Mouse (Mus musculus) MEL (cell line): Measurements from ENCODE around the gene Ergic2. TPM values are rescaled to one million over a fixed set of nuclear protein-coding genes. Genes with fewer than 3 reads are reported as not detected.

Source experiments
- DNase-seq: peaks from one replicate; pipeline ENCODE4 v3.0.0; 2011; ENCODE audit warnings: low read depth, low spot score
- H3K27ac ChIP-seq: 2 replicates; pipeline ENCODE4 v1.5.1; 2012; ENCODE audit warnings: low read depth, mild to moderate bottlenecking, control low read depth, low read length, moderate library complexity; ENCODE audit not compliant: control insufficient read depth
- H3K27me3 ChIP-seq, 2 experiments: fragments of 150-350 bp in 1 of 2; sonication (generic) in 1 of 2; 2 replicates each; pipeline ENCODE4 v1.6.1; 2012; ENCODE audit warnings: low read length in 2 of 2, mild to moderate bottlenecking in 2 of 2, improper control_type of control experiment in 1 of 2, moderate library complexity in 1 of 2; ENCODE audit not compliant: insufficient read depth in 2 of 2, control insufficient read depth in 1 of 2
- H3K36me3 ChIP-seq, 2 experiments: 2 replicates each; pipeline ENCODE4 v1.6.1; 2012 to 2014; ENCODE audit warnings: low read length in 2 of 2, improper control_type of control experiment in 1 of 2, inconsistent platforms in 1 of 2, mild to moderate bottlenecking in 1 of 2; ENCODE audit not compliant: insufficient read depth in 2 of 2, control insufficient read depth in 1 of 2
- H3K4me1 ChIP-seq, 2 experiments: fragments of 150-350 bp in 1 of 2; sonication (generic) in 1 of 2; 2 replicates each; pipeline ENCODE4 v1.6.1; 2012; ENCODE audit warnings: low read length in 2 of 2, improper control_type of control experiment in 1 of 2, mild to moderate bottlenecking in 1 of 2; ENCODE audit not compliant: insufficient read depth in 2 of 2, control insufficient read depth in 1 of 2
- H3K4me3 ChIP-seq, 2 experiments: fragments of 150-350 bp in 1 of 2; sonication (generic) in 1 of 2; 2 replicates each; pipeline ENCODE4 v1.5.1; 2012; ENCODE audit warnings: low read depth in 2 of 2, low read length in 2 of 2, mild to moderate bottlenecking in 2 of 2, moderate library complexity in 2 of 2, control low read depth in 1 of 2, improper control_type of control experiment in 1 of 2; ENCODE audit not compliant: control insufficient read depth in 1 of 2, insufficient read depth in 1 of 2
- H3K79me2 ChIP-seq: 2 replicates; pipeline ENCODE4 v1.6.1; 2012; ENCODE audit warnings: mild to moderate bottlenecking, low read length, moderate library complexity; ENCODE audit not compliant: control insufficient read depth, poor library complexity, insufficient read depth
- H3K9ac ChIP-seq: 2 replicates; pipeline ENCODE4 v1.6.1; 2012; ENCODE audit warnings: low read depth, mild to moderate bottlenecking, control low read depth, low read length, moderate library complexity; ENCODE audit not compliant: control insufficient read depth, poor library complexity, severe bottlenecking
- H3K9me3 ChIP-seq: fragments of 150-350 bp; sonication (generic); replicated peaks from 2 replicates; pipeline ENCODE4 v1.6.1; 2012; ENCODE audit warnings: mild to moderate bottlenecking, low read length, improper control_type of control experiment, moderate library complexity; ENCODE audit not compliant: insufficient read depth
- BHLHE40 ChIP-seq: IDR thresholded peaks from 2 replicates; pipeline ENCODE4 v1.6.1; 2012; ENCODE audit warnings: low read depth, mild to moderate bottlenecking, inconsistent platforms, low read length, improper control_type of control experiment, borderline replicate concordance
- CHD2 ChIP-seq: IDR thresholded peaks from 2 replicates; pipeline ENCODE4 v1.6.1; 2011; ENCODE audit warnings: low read length, improper control_type of control experiment
- CTCF ChIP-seq, 3 experiments: IDR thresholded peaks in 2 of 3; conservative IDR thresholded peaks in 1 of 3; 2 replicates each; pipeline ENCODE4 v1.5.1; 2011 to 2012; ENCODE audit warnings: low read length in 3 of 3, low read depth in 2 of 3, mild to moderate bottlenecking in 2 of 3, improper control_type of control experiment in 1 of 3, inconsistent platforms in 1 of 3, mixed read lengths in 1 of 3, moderate library complexity in 1 of 3; ENCODE audit not compliant: control insufficient read depth in 1 of 3, insufficient read depth in 1 of 3, poor library complexity in 1 of 3, severe bottlenecking in 1 of 3
- E2F4 ChIP-seq: IDR thresholded peaks from 2 replicates; pipeline ENCODE4 v1.6.1; 2011; ENCODE audit warnings: low read depth, low read length, improper control_type of control experiment, borderline replicate concordance
- EP300 ChIP-seq, 2 experiments: IDR thresholded peaks; 2 replicates each; pipeline ENCODE4 v1.6.1; 2011; ENCODE audit warnings: improper control_type of control experiment in 2 of 2, low read length in 2 of 2, low read depth in 1 of 2, mild to moderate bottlenecking in 1 of 2
- ETS1 ChIP-seq: IDR thresholded peaks from 2 replicates; pipeline ENCODE4 v1.6.1; 2012; ENCODE audit warnings: low read depth, mild to moderate bottlenecking, inconsistent platforms, low read length, improper control_type of control experiment, moderate library complexity
- JUND ChIP-seq: IDR thresholded peaks from 2 replicates; pipeline ENCODE4 v1.6.1; 2011; ENCODE audit warnings: low read depth, mild to moderate bottlenecking, improper control_type of control experiment, low read length
- KAT2A ChIP-seq: conservative IDR thresholded peaks from 2 replicates; pipeline ENCODE4 v1.6.1; 2012; ENCODE audit warnings: low read depth, low read length, improper control_type of control experiment, inconsistent platforms
- MAFK ChIP-seq: IDR thresholded peaks from 2 replicates; pipeline ENCODE4 v1.6.1; 2011; ENCODE audit warnings: low read depth, mild to moderate bottlenecking, low read length, improper control_type of control experiment, borderline replicate concordance
- MAX ChIP-seq: IDR thresholded peaks from 2 replicates; pipeline ENCODE4 v1.6.1; 2011; ENCODE audit warnings: low read length, improper control_type of control experiment
- MXI1 ChIP-seq: IDR thresholded peaks from 2 replicates; pipeline ENCODE4 v1.6.1; 2011; ENCODE audit warnings: mild to moderate bottlenecking, low read depth, low read length, improper control_type of control experiment
- MYB ChIP-seq: IDR thresholded peaks from 2 replicates; pipeline ENCODE4 v1.6.1; 2011; ENCODE audit warnings: mild to moderate bottlenecking, low read depth, low read length, improper control_type of control experiment
- MYC ChIP-seq: IDR thresholded peaks from 2 replicates; pipeline ENCODE4 v1.6.1; 2011; ENCODE audit warnings: low read depth, mild to moderate bottlenecking, low read length, improper control_type of control experiment, moderate library complexity
- NRF1 ChIP-seq: IDR thresholded peaks from 2 replicates; pipeline ENCODE4 v1.6.1; 2014; ENCODE audit warnings: low read depth, mild to moderate bottlenecking, inconsistent platforms, low read length, improper control_type of control experiment, moderate library complexity; ENCODE audit not compliant: poor library complexity, insufficient read depth, severe bottlenecking
- POLR2A ChIP-seq, 2 experiments: IDR thresholded peaks; 2 replicates each; pipeline ENCODE4 v1.6.1; 2011 to 2012; ENCODE audit warnings: low read length in 2 of 2, mild to moderate bottlenecking in 2 of 2, control low read depth in 1 of 2, improper control_type of control experiment in 1 of 2, low read depth in 1 of 2, moderate library complexity in 1 of 2; ENCODE audit not compliant: control insufficient read depth in 1 of 2, insufficient read depth in 1 of 2, poor library complexity in 1 of 2
- POLR2AphosphoS5 ChIP-seq: IDR thresholded peaks from 2 replicates; pipeline ENCODE4 v1.6.1; 2012; ENCODE audit warnings: low read depth, borderline replicate concordance, mild to moderate bottlenecking, inconsistent platforms, low read length, moderate library complexity, mixed read lengths
- SIN3A ChIP-seq: IDR thresholded peaks from 2 replicates; pipeline ENCODE4 v1.6.1; 2012; ENCODE audit warnings: low read length, improper control_type of control experiment, inconsistent platforms
- SMC3 ChIP-seq: IDR thresholded peaks from 2 replicates; pipeline ENCODE4 v1.6.1; 2011; ENCODE audit warnings: low read depth, low read length, improper control_type of control experiment
- TAL1 ChIP-seq: IDR thresholded peaks from 2 replicates; pipeline ENCODE4 v1.6.1; 2012; ENCODE audit warnings: mild to moderate bottlenecking, inconsistent platforms, low read length, moderate library complexity, mixed read lengths
- TCF12 ChIP-seq: IDR thresholded peaks from 2 replicates; pipeline ENCODE4 v1.6.1; 2014; ENCODE audit warnings: low read depth, mild to moderate bottlenecking, inconsistent platforms, low read length, improper control_type of control experiment, moderate library complexity
- USF2 ChIP-seq, 2 experiments: IDR thresholded peaks; 2 replicates each; pipeline ENCODE4 v1.6.1; 2011 to 2012; ENCODE audit warnings: improper control_type of control experiment in 2 of 2, low read length in 2 of 2, borderline replicate concordance in 1 of 2, inconsistent platforms in 1 of 2, low read depth in 1 of 2, mild to moderate bottlenecking in 1 of 2; ENCODE audit not compliant: insufficient read depth in 1 of 2
- ZKSCAN1 ChIP-seq: IDR thresholded peaks from 2 replicates; pipeline ENCODE4 v1.6.1; 2012; ENCODE audit warnings: low read depth, mild to moderate bottlenecking, inconsistent platforms, low read length, improper control_type of control experiment, moderate library complexity
- ZNF384 ChIP-seq: IDR thresholded peaks from 2 replicates; pipeline ENCODE4 v1.6.1; 2012; ENCODE audit warnings: low read depth, mild to moderate bottlenecking, inconsistent platforms, low read length, improper control_type of control experiment
- polyA plus RNA-seq, 2 experiments: library from polyadenylated mRNA; stranded (reverse) in 1 of 2; unstranded in 1 of 2; fragments of >175 nt in 1 of 2; fragments of >200 nt in 1 of 2; gene quantifications; 2 replicates each; pipeline versions ENCODE4 v1.2.1 to v1.2.4; 2012; ENCODE audit warnings: low replicate concordance in 2 of 2, low read depth in 1 of 2; ENCODE audit not compliant: insufficient read length in 2 of 2, insufficient read depth in 1 of 2, missing spikeins in 1 of 2
- total RNA-seq: library from RNA; depleted of rRNA; stranded (reverse); fragments of 300-350 nt; gene quantifications from 2 replicates; pipeline ENCODE4 v1.2.3, GENCODE M21; 2012; rRNA removed

Gene Ergic2
- total and polyA plus RNA-seq, 3 experiments: 41.8 to 84.9 TPM; not detected in 1

- H3K9ac ChIP-seq: no peak overlapping the region
- no peaks in the 10 kb centered on the region; a peak in 1 of 4 replicates for H3K27me3 ChIP-seq
- no peaks in the 10 kb centered on the region for H3K36me3 ChIP-seq
- TF ChIP-seq MYC (no peak), CTCF (IDR thresholded peaks at IDR 0.05 in 2 of 3, conservative IDR thresholded peaks at IDR 0.05 in 1 of 3; ENCODE audit: control insufficient read depth in 1 of 3, insufficient read depth in 1 of 3, low read depth in 2 of 3, low read length in 3 of 3, poor library complexity in 1 of 3, severe bottlenecking in 1 of 3) (no peak), TCF12 (no peak), JUND (no peak), EP300 (IDR thresholded peaks at IDR 0.05; ENCODE audit: low read depth in 1 of 2, low read length in 2 of 2) (no peak), POLR2A (IDR thresholded peaks at IDR 0.05; ENCODE audit: control insufficient read depth in 1 of 2, insufficient read depth in 1 of 2, low read depth in 1 of 2, low read length in 2 of 2, poor library complexity in 1 of 2) (no peak), MYB (no peak), MXI1 (no peak), SIN3A (no peak), MAX (no peak)
- TF ChIP-seq, all 39 proteins: peak for 0
- Histone ChIP-seq H3K4me1 (no peaks in the 10 kb centered on the region), H3K4me3 (no peak overlapping the region), H3K27ac (no peak overlapping the region), H3K9me3 (no peaks in the 10 kb centered on the region), H3K79me2 (no peaks in the 10 kb centered on the region)
- DNase-seq: no peak
These were observed 78.6 kb downstream of the Ergic2 start for GRCm38 (mm10) chr6:148133536-148133935.

- Histone ChIP-seq H3K4me3 (no peak overlapping the region), H3K9ac (no peak overlapping the region), H3K27ac (no peak overlapping the region), H3K9me3 (no peaks in the 10 kb centered on the region), H3K36me3 (no peaks in the 10 kb centered on the region), H3K79me2 (no peaks in the 10 kb centered on the region), H3K27me3 (no peaks in the 10 kb centered on the region; a peak in 1 of 4 replicates), H3K4me1 (no peaks in the 10 kb centered on the region)
- no peak for DNase-seq
- TF ChIP-seq MYB (no peak), CHD2 (no peak), ETS1 (no peak), ZKSCAN1 (no peak), TAL1 (no peak), ZNF384 (no peak), KAT2A (no peak), CTCF (IDR thresholded peaks at IDR 0.05 in 2 of 3, conservative IDR thresholded peaks at IDR 0.05 in 1 of 3; ENCODE audit: control insufficient read depth in 1 of 3, insufficient read depth in 1 of 3, low read depth in 2 of 3, low read length in 3 of 3, poor library complexity in 1 of 3, severe bottlenecking in 1 of 3) (no peak), MAFK (no peak), BHLHE40 (no peak), USF2 (IDR thresholded peaks at IDR 0.05; ENCODE audit: borderline replicate concordance in 1 of 2, insufficient read depth in 1 of 2, low read depth in 1 of 2, low read length in 2 of 2) (no peak), POLR2AphosphoS5 (no peak), SMC3 (no peak), NRF1 (no peak), EP300 (IDR thresholded peaks at IDR 0.05; ENCODE audit: low read depth in 1 of 2, low read length in 2 of 2) (no peak), E2F4 (no peak), TCF12 (no peak)
These were observed 79.9 kb downstream of the Ergic2 start for GRCm38 (mm10) chr6:148132314-148132713.

Other genes starting within 250 kb of the Ergic2 start
- 0.81 and 1.3 TPM in 2 replicates for gene Far2, start 165.1 kb downstream of the Ergic2 start, total RNA-seq
- 1 to 10 TPM in 1 of 2 experiments, not detected in 1; 2.8 TPM for gene Far2, start 165.1 kb downstream of the Ergic2 start, polyA plus RNA-seq
- gene Tmtc1, start 232.0 kb upstream of the Ergic2 start, total RNA-seq: not detected in 2 replicates
- gene Tmtc1, start 232.0 kb upstream of the Ergic2 start, polyA plus RNA-seq: under 1 TPM in 1 of 2 experiments, not detected in 1; 0.03 TPM